Mouse (Mus musculus) fat pad, adult 2 months (tissue): Measurements from ENCODE around the gene Snx27.
A peak's percentile ranks its signal among the peaks of the same experiment; 100 is the strongest.

Experiments used
- DNase-seq: peaks from one replicate; pipeline ENCODE4 v3.0.0-alpha.2; 2011; ENCODE audit warnings: low read depth, low spot score; ENCODE audit errors: extremely low read depth

The Snx27 gene

DNA sequence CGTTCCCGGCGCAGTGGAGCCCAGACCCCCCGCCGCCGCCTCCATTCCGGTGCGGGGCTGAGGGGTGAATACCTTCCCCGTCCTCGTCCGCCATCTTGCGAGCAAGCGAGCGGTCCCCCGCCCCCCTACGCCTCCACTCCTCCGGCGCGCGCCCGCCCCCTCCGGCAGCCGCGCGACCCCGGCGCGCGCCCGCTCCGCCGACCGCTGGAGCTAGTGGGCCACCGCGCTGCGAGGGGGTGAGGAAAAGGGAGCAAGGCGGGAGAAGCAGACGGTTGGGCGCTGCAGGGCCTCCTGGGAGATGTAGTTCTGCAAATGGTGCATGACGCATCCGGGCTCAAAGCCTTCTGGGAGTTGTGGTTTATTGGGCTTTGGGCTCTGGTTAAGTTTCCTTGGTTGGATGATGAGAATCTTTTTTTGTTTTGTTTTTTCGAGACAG, at the start of gene Snx27:
Snx27 (minus strand) TSS at position 261 of the 436 bp plus-strand sequence.
- DNase-seq = no peak

DNA sequence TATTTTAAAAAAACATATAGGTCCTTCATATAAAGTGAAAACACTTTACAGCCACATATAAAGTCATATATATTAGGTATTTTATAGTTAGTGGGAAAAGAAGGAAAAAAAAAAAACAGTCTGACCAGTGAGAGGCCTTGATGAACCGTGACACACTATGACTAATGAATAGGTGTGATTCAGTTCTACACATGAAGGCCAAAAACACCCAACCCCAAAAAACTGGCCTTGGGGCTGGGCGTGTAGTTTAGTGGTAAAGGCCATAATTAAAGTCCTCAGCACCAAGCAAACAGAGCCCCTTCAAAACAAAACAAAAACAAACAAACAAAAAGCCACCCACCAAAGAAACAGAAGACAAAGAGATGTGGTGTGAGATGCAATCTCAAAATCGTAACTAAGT, 47.4 kb upstream of the Snx27 start:
- no peak for DNase-seq

DNA sequence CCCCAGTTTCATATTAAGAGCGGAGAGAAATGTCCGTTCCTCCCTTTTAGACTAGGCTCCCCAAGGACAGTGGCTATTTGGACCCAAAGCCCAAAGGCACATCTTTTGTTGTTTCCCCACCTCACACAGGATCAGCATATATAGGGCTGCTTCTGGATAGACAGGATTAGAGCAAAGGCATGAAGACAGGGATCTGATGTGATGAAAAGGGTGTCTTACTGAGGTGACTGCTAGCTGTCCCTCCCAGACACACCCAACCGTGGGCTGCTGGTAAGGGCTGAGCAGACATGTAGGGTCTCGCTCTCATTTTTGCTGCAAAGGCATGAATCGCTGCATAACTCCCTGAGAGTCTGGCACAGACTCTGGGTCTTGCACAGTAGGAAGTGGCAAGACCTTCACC, 46.2 kb upstream of the Snx27 start:
- no peak for DNase-seq

DNA sequence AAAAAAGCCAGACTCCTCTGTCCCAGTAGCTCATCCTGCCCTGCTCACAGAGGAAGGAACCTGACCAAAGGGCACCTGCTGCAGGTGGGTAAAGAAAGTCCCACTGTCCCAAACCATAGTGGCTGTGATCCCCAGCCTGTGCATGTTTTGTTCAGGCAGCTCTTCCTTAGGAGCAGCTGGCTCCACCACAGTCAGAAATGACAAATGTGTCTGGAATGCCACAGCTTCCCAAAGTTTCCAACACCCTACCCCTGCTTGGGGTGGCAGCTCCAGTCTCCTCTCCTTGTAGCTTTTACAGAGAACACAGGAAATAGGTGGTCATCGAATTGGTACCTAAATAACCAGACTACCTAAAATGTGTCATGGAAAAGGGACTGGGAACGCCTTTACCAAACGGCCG, 41.8 kb upstream of the Snx27 start:
- DNase-seq = no peak

DNA sequence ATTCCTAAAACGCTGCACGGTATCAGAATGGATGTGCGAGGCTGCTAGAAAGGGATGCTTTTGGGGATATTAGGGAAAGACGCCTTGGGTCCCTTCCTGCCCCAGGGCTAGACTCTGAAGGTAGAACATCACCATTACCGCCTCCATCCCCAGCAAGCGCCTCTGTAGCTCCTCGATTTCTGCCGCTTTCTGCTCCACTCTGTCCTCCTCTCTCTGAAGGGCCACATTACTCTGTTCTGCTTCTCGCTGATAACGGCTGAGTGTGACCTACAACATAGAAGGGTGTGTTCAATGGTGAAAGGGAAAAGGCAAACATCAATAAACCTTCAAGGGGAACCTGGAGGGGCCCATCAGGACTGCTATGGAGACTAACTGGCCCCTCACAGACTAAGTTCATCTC, 40.0 kb upstream of the Snx27 start:
- no peak for DNase-seq

DNA sequence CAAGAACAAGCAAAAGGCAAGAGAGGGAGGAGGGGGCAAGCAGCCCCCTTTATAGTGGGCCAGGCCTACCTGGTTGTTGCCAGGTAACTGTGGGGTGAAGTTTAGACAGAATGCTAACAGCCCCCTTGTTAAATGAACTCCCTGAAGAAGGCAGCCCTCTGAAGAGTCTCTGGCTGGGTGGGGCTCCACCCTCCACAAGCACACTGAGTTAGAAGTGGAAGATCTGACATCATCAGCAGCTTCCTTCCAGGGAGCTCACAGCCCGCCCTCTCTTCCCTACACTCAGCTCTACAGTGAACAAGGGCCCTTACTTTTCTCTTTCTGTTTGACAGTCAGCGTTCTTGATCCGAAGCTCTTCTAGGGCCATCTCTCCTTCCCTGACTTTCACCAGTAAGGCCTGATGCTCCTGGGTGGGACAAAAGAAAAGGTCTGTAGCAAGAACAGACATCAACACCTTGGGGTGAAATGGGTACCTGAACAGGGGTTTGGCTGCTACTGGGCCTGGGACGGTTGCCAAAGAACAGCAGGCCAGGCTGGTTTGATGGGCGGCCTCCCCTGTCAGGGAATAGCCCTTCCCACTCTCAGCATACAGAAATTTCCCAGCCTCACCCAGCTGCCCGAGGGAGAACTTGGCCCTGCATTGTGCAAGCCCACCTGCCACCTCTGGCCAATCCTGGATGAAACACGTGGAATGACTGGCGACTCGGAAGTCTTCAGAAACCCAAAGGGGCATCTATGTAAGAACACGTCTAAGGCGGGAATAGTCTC, 39.4 kb upstream of the Snx27 start:
- DNase-seq = no peak

DNA sequence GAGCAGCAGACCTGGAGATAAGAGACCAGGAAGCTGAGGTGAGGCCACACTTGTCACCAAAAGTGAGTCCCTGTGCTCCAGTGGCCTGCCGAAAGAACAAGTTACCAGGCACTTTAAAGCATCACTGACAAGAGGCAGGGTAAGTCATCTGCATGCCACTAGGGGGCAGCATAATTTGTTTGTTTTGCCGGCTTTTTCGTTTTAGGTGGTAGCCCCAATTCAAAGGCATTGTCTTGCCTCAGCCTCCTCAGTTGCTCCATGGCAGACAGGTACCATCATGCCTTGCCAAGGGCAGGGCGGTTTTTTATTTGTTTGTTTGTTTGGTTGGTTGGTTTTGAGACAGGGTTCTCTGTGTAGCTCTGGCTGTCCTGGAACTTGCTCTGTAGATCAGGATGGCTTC, 34.2 kb upstream of the Snx27 start:
- no peak for DNase-seq

DNA sequence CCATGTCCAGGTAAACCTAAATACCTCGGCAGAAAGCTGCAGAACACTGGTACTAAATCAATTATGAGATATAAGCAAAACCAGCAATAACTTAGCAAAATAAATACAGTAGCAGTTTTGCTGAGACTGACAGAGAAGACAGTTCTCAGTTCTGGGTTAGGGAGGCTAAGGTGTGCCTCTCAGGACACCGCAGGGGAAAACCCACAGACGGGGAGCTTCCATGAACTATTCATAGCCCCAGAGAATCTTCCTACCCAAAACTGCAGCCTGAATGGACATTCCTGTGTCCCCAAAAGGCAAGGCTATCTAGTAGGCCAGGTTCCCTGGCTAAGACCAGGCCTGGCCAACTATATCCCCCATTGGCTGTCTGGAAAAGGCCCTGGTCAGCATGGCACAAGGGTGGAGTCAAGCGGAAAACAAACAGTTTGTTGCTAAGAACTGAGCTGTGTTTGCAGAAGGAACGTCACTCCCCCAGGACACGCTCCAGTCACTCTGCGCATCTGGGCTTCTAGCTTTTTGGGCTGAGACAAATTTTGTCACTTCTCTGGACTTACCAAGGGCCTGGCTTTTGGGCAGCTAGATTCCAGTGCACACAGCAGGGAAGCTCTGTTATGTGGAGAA, 30.9 kb upstream of the Snx27 start:
- DNase-seq = no peak

DNA sequence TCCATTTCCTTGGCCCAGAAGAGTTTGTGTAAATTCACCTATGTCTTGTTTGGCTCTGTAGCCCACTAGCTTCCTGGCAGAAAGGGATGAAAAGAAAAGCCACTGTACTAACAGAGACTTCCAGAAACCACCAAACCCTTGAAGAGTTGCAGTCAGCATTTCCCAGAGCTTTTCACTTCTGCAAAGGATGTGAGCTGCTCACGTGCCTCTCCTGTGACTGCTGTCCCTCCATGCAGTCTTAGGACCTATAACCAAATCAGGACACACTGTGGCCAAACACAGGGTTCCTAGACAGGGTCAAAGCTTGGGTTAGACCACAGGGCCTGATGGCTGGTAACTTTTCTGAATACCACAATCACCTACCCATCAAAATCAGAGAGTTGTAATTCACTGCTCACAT, 29.8 kb upstream of the Snx27 start:
- DNase-seq = no peak

DNA sequence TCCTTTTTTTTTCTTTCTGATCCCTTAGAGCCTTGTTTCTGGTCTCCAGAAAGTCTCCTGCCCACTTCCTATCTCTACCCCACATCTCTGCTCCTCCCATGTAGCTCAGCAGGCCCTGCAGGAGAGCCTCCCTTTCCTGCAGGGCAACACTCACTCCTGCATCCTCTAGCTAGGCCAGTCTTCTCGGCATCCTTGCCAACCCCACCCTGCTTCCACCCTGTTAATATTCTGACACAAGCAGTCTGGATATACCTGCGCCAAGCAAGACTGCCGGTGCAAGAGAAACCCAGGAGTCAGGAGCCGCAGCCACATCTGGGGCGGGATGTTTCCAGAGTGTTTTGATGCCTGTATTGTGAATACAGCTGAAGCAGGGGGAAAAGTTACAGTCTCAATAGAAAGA, 29.3 kb upstream of the Snx27 start:
- DNase-seq = no peak

DNA sequence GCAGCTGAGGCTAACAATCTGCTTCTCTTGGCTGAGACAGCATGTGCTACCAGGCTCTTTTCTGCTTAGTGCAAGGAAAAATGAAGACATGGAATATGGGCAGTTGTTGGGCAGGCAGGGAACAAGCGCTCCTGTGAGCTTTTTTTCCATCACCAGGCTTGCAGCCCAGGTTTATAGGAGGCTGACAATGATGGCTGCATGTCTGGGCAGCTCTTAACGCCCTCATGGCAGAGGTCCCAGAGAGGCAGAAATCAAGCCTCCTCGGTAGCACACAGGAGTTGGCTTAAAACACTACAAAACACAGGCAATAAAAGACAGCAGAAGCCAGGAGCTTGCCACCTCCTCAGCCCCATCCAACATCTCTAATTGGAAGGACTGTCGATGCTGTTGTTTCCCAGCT, 28.8 kb upstream of the Snx27 start:
- DNase-seq = peak; percentile 69

DNA sequence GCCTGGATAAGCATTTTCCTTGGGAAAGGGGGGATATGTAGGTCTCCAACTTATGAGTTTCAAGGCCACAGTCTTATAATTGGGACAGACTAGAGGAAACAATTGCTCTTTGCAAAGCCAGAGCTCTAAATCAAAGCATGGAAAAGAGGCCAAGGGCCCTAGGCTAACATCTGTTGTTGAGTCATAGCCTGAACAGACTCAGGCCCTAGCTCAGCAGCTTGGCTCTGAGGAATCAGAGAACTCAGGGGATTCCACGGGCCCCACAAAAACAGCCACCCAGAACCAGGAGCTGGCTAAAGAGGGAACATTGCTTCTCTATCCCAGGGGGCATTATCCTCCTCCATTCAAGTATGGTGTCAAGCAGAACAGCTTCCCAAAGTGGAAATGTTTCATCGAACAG, 28.1 kb upstream of the Snx27 start:
- peak; percentile 76 for DNase-seq

DNA sequence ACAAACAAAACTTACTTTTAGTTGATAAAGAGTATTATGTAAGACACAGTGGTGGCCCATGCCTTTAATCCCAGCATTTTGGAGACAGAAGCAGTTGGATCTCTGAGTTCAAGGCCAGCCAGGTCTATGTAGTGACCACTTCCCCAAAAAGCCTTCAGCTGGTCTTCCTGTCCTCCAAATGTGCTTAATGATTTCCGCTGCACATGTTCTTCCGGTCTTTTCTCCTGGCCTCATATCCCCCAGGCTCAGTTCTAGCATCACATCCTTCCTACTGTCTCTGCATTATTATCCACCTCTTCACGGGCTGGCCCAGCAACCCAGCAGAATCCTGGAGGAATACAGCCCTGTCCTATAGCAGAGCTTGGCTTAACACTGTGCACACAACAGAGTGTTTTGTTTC, 27.1 kb upstream of the Snx27 start:
- no peak for DNase-seq

DNA sequence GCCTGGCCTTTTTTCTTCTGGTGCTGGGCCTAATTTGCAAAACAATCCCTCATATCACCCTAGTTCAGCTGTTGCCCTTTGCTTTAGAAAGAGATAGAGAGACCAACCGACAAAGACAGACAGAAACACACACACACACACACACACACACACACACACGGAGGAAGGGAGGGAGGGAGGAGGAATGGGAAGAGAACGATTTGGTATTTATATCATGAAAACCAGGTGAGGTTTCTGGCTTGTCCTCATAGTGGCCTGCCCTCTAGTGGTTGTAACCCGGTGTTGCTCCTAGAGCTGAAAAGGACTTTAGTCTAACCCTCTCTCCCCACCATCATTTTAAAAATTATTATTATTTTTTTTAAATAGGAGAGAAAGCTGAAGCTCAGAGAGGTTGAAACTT, 19.4 kb upstream of the Snx27 start:
- DNase-seq = no peak

DNA sequence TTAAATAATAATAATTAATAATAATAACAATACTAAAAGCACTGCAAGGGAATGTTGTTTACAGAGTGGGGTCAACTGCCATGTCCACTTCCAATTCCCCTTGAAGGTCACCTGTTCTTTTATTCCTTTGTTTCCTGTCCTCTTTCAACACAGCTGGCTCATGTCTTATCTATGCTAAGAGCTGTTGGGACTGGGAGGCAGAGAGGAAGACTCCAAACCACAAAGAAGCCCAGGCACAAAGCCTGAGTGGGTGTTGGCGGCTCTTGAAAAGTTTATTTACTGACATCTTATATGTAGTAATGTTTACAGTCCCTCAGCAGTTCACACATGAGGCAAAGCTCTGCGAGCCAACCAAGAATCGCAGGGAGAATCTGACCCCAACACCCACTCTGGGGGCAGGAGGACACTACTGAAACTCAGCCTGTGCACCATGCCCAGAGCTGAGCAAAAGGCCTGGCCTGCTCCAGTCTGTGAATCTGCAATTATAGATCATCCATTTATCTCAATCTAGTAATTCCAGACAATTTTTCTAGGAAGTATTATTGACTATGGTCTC, 14.8 kb upstream of the Snx27 start:
- DNase-seq = no peak

DNA sequence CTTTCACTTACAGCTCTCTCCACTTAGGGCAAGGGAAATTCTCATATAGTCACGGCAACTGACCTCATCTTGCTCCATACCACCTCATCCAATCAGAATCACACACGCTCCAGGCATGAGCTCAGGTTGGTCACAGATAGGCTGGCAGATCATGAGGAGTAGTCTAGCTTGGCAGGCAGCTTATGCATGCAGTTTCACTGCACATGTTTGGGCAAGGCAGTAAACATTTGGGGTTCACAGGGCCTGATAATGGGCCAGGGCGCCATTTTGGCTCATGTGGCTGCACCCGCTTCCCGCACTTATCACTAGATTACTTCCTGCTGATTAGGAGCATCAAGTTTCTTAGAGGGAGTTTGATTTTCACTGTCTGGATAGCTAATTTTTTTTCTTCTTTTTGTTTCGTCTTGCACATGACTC, 13.4 kb upstream of the Snx27 start:
- no peak for DNase-seq

DNA sequence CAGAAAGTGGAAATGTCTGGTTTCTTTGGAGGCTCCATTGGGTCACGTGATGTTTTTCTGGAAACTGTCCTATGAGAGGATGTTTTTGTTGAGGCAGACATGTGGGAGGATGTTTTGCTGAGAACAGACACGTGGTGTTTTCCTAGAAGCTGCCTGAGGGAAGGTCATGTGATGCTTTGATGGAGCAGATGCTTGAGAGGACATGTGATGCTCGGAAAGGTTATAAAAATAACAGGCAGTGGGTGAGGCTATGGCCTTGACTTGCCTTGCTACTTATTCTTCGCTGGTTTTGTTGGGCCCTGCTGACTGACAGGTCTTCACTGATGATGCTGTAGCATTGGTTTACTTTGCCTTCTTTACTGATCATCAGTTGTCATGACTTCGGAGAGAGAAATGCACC, 8.6 kb upstream of the Snx27 start:
- no peak for DNase-seq

DNA sequence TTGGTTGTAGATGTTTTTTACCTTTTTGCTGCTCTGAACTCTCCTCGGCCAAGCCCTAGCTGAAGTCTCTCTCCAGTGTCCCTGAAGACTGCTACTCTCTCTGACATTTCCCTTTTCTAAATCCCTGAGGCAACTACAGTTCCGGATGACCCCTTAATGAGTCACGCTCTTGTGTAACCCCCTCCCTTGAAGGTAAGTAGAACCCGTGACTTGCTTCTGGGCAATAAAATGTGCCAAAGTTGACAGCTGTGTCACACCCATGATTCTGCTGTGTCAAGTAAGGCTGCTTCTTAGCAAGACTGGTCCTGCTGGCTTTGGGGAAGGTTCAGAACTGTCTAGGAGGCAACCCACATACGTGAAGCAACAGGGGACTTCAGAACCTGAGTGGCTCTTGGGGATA, 5.4 kb upstream of the Snx27 start:
- DNase-seq = peak; percentile 87

DNA sequence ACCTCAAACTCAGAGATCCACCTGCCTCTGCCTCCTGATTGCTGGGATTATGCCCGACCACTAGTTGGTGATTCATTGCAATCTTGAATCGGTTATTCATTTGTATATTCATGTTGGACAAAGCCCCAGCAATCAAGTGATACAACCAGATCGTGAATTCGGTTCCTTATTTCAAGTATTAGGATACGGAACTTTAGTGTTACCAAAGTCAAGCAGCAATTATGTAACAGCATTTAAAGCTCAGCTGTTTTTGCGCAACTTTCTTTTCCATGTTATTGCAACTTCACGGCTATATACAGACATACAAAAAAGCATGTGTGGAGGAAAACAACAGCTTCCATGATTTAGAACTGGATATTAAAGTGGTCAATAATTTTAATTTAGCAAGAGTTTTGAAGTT, 428 bp upstream of the Snx27 start:
- DNase-seq = no peak

DNA sequence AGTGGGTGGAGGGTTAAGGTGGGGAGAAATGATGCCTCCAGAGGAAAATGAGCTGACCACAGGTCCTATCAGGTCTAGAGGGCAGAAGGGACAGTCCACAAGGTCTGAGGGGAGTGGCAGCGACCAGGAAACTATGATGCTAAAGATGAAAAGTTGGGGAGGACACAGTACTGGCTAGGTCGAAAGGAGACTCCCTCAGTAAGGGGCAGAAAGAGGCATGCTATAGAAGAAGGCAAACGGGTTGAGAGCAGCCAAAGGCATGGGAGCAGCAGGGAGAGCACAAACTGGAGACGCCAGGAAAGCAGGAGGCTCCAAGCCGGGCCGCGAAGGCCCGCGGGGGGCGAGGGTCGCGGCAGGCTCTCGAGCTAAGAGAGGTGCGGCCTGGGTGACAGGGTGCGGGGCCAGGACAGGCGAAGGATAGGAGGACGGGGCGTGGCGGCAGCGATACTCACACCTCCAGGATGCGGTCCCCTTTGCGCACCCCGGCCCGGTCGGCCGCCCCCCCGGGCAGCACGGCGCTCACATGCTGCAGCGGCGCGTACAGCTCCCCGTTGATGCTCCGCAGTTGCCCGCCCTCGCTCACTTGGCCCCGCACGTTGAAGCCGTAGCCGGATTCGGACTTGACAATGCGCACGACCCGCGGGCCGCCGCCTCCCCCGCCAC, 592 bp downstream of the Snx27 start:
- DNase-seq = no peak

DNA sequence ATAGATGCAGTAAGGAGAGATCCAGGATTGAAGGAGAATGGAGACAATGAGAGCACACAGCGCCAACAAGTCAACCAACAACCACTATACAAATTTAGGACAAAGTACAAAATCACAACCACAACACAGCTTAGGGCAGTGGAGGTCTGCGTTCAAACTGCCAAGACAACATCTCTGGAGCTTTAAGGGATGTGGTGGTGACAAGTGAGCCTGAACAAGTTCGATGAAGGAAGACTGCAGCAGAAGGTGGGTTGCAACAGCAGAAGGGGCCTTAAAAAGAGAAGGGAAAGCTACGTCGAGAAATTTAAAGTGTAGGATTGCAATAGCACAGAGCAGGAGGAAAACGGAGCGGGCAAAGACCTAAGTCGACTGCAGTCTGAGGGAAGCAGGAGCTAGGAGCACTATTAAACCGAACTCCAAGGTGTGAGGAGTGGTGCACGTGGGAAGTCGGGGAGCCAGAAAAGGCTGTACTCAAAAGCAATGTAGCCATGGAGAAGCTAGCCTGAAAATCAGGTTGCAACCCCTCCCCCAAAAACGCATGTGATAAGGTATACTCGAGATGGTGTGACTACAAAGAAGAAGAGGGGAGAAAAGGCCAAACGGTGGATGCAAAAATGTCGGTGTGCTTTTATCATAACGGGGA, 1.3 kb downstream of the Snx27 start:
- DNase-seq = no peak

DNA sequence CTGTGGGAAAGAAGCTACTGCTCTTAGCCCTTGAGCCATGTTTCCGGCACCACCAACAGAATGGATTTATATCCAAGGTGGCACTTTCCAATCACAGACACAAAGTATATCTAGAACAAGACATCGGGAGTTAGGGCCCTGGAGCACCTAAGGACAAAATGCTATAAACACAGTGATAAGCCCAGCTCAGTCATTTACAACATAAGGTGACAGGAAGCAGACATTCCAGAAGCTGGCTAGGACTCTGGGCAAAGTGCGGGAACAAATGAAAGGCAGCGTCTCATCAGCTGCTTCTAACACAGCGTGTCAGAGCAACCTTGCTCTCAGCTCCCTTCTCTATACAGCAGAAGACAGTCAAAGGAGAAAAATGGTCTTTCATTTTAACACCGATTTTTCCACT, 8.0 kb downstream of the Snx27 start:
- DNase-seq = no peak
